Mouse (Mus musculus) limb, embryonic 12.5 days (tissue): ENCODE results near the gene Gldc. TPM values are rescaled to one million over a fixed set of nuclear protein-coding genes. Genes with fewer than 3 reads are reported as not detected.
A peak's percentile ranks its signal among the peaks of the same experiment; 100 is the strongest.

Experiments used
- ATAC-seq: fragments of 200-750 bp; cut with Nextera tagmentation; 2 replicates; pipeline ENCODE4 v1.8.0; 2017; ENCODE audit warnings: low read depth, moderate TSS enrichment; ENCODE audit not compliant: insufficient number of reproducible peaks, insufficient read depth, low FRiP score, low TSS enrichment
- H3K27ac ChIP-seq: fragments of 300-500 bp; sonication (generic); 2 replicates; pipeline ENCODE4 v1.5.1; 2016; ENCODE audit warnings: mild to moderate bottlenecking, moderate library complexity
- H3K27me3 ChIP-seq: fragments of 300-500 bp; sonication (generic); 2 replicates; pipeline ENCODE4 v1.6.1; 2016; ENCODE audit warnings: mild to moderate bottlenecking, moderate library complexity
- H3K36me3 ChIP-seq: fragments of 300-500 bp; sonication (generic); 2 replicates; pipeline ENCODE4 v1.6.1; 2016; ENCODE audit warnings: mild to moderate bottlenecking, moderate library complexity
- H3K4me1 ChIP-seq: fragments of 300-500 bp; sonication (generic); replicated peaks from 2 replicates; pipeline ENCODE4 v1.6.1; 2016
- H3K4me2 ChIP-seq: fragments of 300-500 bp; sonication (generic); 2 replicates; pipeline ENCODE4 v1.6.1; 2016; ENCODE audit warnings: mild to moderate bottlenecking, moderate library complexity
- H3K4me3 ChIP-seq: fragments of 300-500 bp; sonication (generic); replicated peaks from 2 replicates; pipeline ENCODE4 v1.5.1; 2016; ENCODE audit warnings: mild to moderate bottlenecking
- H3K9ac ChIP-seq: fragments of 300-500 bp; sonication (generic); replicated peaks from 2 replicates; pipeline ENCODE4 v1.6.1; 2016; ENCODE audit warnings: mild to moderate bottlenecking, moderate library complexity
- H3K9me3 ChIP-seq: fragments of 300-500 bp; sonication (generic); 2 replicates; pipeline ENCODE4 v1.6.1; 2016; ENCODE audit warnings: mild to moderate bottlenecking, moderate library complexity
- WGBS: fragments of 180-500 bp; shearing (Covaris S2); methylation state at CpG from one replicate; pipeline ENCODE4 v1.1.7; 2016; 5-methylcytosine and 5-hydroxymethylcytosine counted together
- polyA plus RNA-seq: library from polyadenylated mRNA; unstranded; fragments of >200 nt; fragmentation: Nextera tagmentation; extraction: Ambion mirVana; gene quantifications from 2 replicates; pipeline ENCODE4 v1.2.1, GENCODE M21; 2016

The Gldc gene
- polyA plus RNA-seq, 1 experiment from 2014 or later: 4.6 TPM

DNA sequence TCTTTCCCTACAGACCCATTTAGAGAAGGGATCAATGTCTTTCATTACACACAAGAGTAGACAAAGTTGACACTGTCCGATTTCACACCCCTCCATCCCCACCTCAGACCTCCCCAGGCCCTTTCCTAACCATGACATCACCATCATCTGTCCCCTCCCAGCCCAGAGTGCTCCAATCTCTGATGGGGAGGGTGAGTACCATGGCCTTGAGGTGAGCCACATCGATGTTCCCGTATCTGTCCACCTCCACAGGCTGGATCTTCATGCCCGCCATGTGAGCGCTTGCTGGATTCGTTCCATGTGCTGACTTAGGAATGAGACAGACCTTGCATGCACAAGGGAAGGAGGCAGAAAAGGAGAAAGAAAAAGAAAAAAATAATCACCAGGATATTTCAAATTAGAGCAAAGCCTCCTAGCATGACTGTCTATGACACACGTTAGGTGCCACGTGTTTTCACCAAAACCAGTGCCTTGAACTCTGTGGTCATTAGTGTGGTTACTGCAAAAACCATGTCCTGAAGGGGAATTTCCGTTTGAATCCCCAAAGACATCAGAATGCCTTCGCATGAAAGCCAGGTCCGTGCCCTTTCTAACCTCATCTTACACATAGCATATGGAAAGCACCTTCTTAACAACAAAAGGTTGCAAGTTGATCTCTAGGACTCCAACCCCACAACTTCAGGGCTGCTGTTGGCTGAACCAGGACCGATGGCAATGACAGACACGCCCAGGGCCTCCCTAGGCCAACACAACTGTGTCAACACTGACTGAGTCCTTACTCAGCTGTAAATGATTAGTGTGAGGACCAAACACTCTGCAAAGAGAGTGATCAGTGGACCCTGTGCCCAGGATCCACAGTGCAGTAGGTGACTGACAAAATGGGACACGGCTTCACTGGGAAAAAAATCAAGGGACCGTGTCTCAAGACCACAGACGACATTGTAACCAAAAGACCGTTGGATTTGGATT lies 56.6 kb downstream of the Gldc start:
- no peak for ATAC-seq
- Histone ChIP-seq H3K36me3 (no peaks in the 10 kb centered on the region), H3K9me3 (no peaks in the 10 kb centered on the region), H3K4me2 (no peak overlapping the region), H3K27me3 (no peaks in the 10 kb centered on the region), H3K4me3 (no peak overlapping the region), H3K4me1 (peaks cover 38% of the 10 kb centered on the region), H3K27ac (no peak overlapping the region), H3K9ac (no peak overlapping the region)
- 87% methylated on average over 17 of the region's 17 CpGs for WGBS

DNA sequence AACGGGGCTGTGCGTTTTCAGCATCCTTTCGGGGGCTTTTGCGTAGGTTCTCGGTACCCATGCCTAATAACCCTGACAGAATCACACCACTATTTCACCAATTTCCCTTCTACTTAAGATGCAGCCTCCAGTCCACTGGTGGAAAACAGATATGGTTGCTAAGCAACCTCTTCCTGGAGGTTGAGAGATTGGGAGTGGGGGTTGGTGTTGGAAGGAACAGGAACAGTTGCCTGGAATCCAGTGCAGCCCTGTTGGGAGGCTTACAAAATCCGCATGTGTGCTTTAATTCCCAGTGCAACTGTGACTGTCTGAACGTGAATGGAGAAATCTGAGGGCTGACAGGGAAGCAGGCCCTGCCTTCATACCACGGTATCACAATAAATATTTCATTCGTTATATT lies 57.5 kb downstream of the Gldc start:
- no peaks in the 10 kb centered on the region for H3K36me3 ChIP-seq
- 0 out of 2 replicates have a peak overlapping the region, but pooled peaks have one; percentile 2 for H3K27ac ChIP-seq
- H3K4me3 ChIP-seq: no peak overlapping the region
- no peak overlapping the region for H3K9ac ChIP-seq
- no peaks in the 10 kb centered on the region for H3K27me3 ChIP-seq
- H3K9me3 ChIP-seq: no peaks in the 10 kb centered on the region
- H3K4me1 ChIP-seq: peaks cover 39% of the 10 kb centered on the region
- H3K4me2 ChIP-seq: no peak overlapping the region
- 69% methylated on average over 9 of the region's 9 CpGs for WGBS
- ATAC-seq: no peak

DNA sequence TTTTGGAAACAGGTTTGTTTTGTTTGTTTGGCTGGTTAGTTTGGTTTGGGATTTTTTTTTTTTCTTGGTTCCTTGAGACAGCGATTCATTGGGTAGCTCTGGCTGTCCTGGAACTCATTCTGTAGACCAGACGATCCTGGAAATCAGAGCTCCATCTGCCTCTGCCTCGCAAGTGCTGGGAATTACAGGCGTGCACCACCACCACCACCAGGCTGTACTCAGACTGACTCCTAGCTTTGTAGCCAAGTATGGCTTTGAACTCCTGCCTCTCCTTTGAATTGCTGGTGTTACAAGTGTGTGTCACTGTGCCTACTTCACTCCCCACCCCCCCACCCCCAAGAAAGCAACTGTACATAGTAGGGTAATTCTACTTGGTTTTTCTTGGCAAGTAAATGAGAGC lies 58.0 kb downstream of the Gldc start:
- Histone ChIP-seq H3K4me1 (peaks cover 43% of the 10 kb centered on the region), H3K9me3 (no peaks in the 10 kb centered on the region), H3K4me2 (no peak overlapping the region), H3K27me3 (no peaks in the 10 kb centered on the region), H3K27ac (no peak overlapping the region), H3K36me3 (no peaks in the 10 kb centered on the region), H3K4me3 (no peak overlapping the region), H3K9ac (no peak overlapping the region)
- ATAC-seq: no peak
- 52% methylated on average over 4 of the region's 4 CpGs for WGBS

DNA sequence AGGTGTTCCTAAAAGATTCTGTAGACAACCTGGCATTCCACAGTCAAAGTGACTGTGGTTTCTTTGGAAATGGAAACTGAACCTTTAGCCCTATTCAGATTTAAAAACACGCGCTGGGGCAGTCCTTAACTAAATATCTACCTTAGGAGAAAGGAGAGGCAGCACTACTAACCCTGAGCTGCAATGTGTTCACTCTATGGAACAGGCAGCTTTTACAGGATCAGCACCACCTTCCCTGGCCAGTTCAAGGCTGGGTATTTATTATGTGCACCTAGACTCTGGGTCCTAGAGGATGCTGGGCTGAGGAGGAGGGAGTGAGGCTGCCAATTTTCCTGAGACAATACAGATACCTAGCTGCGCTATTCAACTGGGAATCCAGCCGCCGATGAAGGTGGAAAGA lies 59.6 kb downstream of the Gldc start:
- H3K36me3 ChIP-seq: no peaks in the 10 kb centered on the region

DNA sequence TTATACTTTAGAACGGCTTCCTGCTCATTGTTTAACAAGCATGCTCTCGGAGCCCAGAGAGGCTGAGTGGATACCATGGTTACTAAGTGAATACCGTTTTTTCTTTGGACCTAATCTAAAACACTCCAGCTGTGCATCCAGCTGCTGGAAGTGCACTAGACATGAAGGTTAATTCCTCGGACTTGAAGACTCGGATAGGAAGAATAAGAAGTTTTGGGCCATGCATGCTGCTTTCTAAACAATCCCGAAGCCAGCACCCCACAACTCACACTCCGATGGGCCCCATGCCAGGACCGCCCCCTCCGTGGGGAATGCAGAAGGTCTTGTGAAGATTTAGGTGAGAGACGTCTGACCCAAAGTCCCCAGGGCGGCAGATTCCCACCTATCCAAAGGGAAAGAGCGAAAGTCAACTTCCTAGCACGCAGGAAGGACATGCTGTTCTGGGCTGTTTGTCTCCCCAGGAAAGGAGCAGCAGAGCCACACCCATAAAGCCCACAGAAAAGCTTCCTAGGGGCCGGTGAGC lies 60.2 kb downstream of the Gldc start:
- no peak overlapping the region for H3K27ac ChIP-seq
- peaks cover 43% of the 10 kb centered on the region for H3K4me1 ChIP-seq

More for the DNA sequence above, 59.6 kb downstream of the Gldc start:
- H3K4me2 ChIP-seq: no peak overlapping the region
- no peak overlapping the region for H3K4me3 ChIP-seq
- H3K27ac ChIP-seq: no peak overlapping the region
- 86% methylated on average over 5 of the region's 5 CpGs for WGBS
- H3K9me3 ChIP-seq: no peaks in the 10 kb centered on the region
- H3K4me1 ChIP-seq: peaks cover 43% of the 10 kb centered on the region
- H3K27me3 ChIP-seq: no peaks in the 10 kb centered on the region
- no peak overlapping the region for H3K9ac ChIP-seq
- no peak for ATAC-seq

DNA sequence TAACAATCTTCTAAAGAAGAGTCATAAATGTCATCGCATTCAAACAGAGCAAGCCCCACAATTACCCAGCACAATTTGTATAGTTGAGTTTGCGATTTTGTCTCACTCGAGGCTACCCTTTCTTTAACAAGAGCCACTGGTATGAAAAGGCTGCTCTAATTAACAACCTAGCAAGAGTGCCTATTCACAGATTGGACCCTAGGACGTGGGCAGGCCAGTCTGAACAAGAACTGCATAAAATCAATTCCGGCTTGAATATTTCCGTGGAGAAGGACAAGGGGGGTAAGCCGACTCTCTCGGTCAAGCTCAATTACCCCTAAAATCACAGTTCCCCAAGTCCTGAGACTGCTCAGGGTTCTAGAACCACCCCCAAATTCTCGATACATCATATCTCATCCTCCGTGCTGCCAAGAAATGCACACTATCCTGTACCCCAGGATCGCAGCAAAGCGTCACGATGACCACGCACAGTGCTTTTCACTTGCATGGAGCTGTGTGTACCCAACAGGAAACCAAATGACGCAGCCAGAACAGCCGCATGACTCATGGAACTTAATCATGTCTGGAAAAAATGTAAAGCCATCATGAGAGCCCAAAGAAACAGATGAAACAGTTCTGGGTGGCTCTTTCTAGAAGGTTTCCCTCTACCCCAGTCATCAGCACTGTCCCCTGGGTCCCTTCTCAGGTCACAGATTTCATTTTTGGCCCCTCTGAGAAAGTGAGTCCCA lies 62.1 kb downstream of the Gldc start:
- Histone ChIP-seq H3K4me3 (no peak overlapping the region), H3K9me3 (no peaks in the 10 kb centered on the region), H3K4me2 (no peak overlapping the region), H3K27me3 (no peaks in the 10 kb centered on the region), H3K9ac (no peak overlapping the region), H3K27ac (no peak overlapping the region), H3K4me1 (peaks cover 39% of the 10 kb centered on the region), H3K36me3 (no peaks in the 10 kb centered on the region)
- 76% methylated on average over 16 of the region's 16 CpGs for WGBS
- ATAC-seq: no peak

More for the DNA sequence above, 60.2 kb downstream of the Gldc start:
- 40% methylated on average over 14 of the region's 14 CpGs for WGBS
- H3K4me2 ChIP-seq: peak overlapping the region; percentile 34
- H3K9ac ChIP-seq: no peak overlapping the region
- H3K9me3 ChIP-seq: no peaks in the 10 kb centered on the region
- no peak overlapping the region for H3K4me3 ChIP-seq
- no peaks in the 10 kb centered on the region for H3K27me3 ChIP-seq
- ATAC-seq: no peak
- H3K36me3 ChIP-seq: no peaks in the 10 kb centered on the region

DNA sequence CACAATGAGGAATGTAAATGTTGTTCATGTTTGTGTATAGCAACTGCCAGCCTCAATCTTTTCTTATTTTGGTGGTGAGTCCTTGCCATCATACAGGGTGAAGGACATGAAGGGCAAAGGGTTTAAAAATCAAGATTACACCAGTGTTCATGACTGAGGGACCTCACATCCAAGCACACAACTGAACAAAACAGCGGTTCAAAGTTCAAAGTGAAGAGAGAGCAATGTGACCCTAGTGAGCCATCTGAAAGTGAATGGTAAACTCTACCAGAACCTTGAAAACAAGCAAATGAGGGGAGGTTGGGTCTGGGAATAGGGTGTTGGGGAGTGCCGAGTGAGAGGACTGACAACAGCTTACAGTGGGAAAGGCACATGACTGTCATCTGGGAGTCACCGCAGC lies 63.8 kb downstream of the Gldc start:
- no peaks in the 10 kb centered on the region for H3K27me3 ChIP-seq
- H3K27ac ChIP-seq: no peak overlapping the region
- no peaks in the 10 kb centered on the region for H3K9me3 ChIP-seq
- ATAC-seq: no peak
- peaks cover 24% of the 10 kb centered on the region for H3K4me1 ChIP-seq
- H3K4me3 ChIP-seq: no peak overlapping the region
- H3K36me3 ChIP-seq: no peaks in the 10 kb centered on the region
- H3K4me2 ChIP-seq: no peak overlapping the region
- no peak overlapping the region for H3K9ac ChIP-seq
- WGBS: 97% methylated on average over 3 of the region's 3 CpGs

DNA sequence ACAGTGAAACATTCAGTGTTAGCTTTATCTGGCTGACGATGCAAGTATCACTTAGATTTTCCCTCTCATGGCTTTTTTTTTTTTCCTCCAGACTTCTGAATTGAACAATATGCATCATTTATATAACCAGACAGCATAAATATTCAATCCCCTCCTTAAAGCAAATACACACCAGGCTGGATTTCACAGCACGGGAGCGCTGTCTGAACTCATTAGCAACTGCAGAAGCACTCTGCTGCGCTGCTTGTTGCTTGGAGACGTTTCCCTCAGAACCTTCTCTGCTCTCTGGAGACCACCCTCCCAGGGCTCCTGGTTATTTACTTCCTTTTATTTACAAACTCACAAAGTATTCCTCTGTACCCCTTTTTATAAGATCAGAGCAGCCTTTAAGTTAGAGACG lies 66.1 kb downstream of the Gldc start:
- 58% methylated on average over 6 of the region's 6 CpGs for WGBS
- no peak for ATAC-seq
- Histone ChIP-seq H3K36me3 (no peaks in the 10 kb centered on the region), H3K9me3 (no peaks in the 10 kb centered on the region), H3K27ac (no peak overlapping the region), H3K4me2 (no peak overlapping the region), H3K4me1 (peaks cover 7% of the 10 kb centered on the region), H3K9ac (no peak overlapping the region), H3K4me3 (no peak overlapping the region), H3K27me3 (no peaks in the 10 kb centered on the region)

DNA sequence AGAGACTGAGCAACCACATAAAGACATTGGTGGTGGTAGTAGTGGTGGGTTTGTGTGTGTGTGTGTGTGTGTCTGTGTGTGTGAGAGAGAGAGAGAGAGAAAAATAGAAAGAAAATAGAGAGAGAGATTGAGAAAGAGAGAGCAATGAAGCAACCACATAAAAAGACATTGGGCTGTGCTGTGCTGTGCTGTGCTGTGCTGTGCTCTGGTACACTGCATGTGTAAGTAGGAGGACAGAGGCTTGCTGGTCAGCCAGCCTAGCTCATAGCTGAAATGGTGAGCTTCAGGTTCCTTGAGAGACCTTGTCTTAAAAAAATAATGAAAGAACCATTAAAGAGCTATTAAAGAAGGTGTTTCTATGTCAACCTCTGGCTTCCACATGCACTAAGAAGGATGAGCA lies 66.6 kb downstream of the Gldc start:
- H3K4me2 ChIP-seq: no peak overlapping the region
- peaks cover 5% of the 10 kb centered on the region for H3K4me1 ChIP-seq
- no peaks in the 10 kb centered on the region for H3K9me3 ChIP-seq
- H3K27ac ChIP-seq: no peak overlapping the region
- no peak overlapping the region for H3K9ac ChIP-seq
- no peak overlapping the region for H3K4me3 ChIP-seq
- no peak for ATAC-seq
- no peaks in the 10 kb centered on the region for H3K36me3 ChIP-seq
- no peaks in the 10 kb centered on the region for H3K27me3 ChIP-seq

DNA sequence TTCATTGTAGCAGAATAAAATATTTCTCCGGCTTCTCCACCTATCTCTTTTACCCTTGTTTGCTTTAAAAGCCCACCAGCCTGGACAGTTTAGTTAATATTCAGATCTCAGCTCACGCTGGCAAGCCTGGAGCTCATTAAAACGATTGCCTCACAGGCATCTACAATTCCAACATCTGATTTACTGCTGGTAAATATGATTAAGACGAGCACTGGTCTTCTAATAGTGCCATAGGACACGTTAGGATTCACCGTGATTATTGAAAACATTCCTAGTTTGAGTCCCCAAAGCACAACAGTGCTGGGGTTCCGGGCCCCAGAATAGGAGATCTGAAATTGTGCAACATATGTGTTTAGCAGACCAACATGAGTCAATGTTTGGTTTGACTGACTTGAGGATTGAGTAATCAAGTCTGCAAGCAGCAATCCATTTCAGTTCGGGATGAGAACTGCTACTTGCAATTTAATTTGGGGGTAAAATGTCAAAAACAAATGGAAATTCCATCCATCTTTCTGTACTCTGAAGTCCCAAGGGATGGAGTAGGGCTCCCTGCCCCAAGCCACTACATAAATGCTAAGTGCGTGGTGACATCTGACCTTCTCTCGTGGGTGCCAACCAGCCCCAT lies 67.9 kb downstream of the Gldc start:
- no peaks in the 10 kb centered on the region for H3K36me3 ChIP-seq
- no peaks in the 10 kb centered on the region; the same call in 1 of the 2 replicates for H3K4me1 ChIP-seq
- no peaks in the 10 kb centered on the region for H3K9me3 ChIP-seq

More for the DNA sequence above, 67.9 kb downstream of the Gldc start:
- Histone ChIP-seq H3K27me3 (no peaks in the 10 kb centered on the region), H3K4me3 (no peak overlapping the region), H3K27ac (no peak overlapping the region), H3K4me2 (no peak overlapping the region), H3K9ac (no peak overlapping the region)
- WGBS: 46% methylated on average over 10 of the region's 10 CpGs
- ATAC-seq: no peak
